ENCODE assay signal across 10 mouse cellular contexts in genomic region chr17:46888511-46889212, GRCm38 (mm10). TPM values are rescaled to one million over a fixed set of nuclear protein-coding genes. Genes with fewer than 3 reads are reported as not detected.
DNase-seq lines count a peak whose midpoint lies in the region; ATAC-seq lines count a peak whose summit lies in the region.
"Had no signal": no experiment of that assay in that cellular context is flagged by ENCODE, and none has a peak within 500 bp of the region (broad histone marks: within the 10 kb centered on the region; RNA-seq: fewer than 3 reads in every experiment).

No protein-coding gene starts in this region.

- H3K27me3 ChIP-seq in embryonic facial prominence, embryonic 11.5 days (ENCODE audit: control insufficient read depth, insufficient read depth, low read length), result no peaks in the 10 kb centered on the region
- no peaks in the 10 kb centered on the region for H3K27me3 ChIP-seq in hindbrain, embryonic 10.5 days (ENCODE audit: insufficient read depth, poor library complexity, severe bottlenecking)
- no peaks in the 10 kb centered on the region for H3K27me3 ChIP-seq in stomach, embryonic 14.5 days (ENCODE audit: control insufficient read depth, insufficient read depth, low read length)
- H3K27me3 ChIP-seq: Patski had no signal

- peak; percentile 79 for DNase-seq in embryo, embryonic 10 days (ENCODE audit: low spot score)
- DNase-seq in embryo, embryonic 9.5 days (ENCODE audit: extremely low spot score), result no peak
- peak; percentile 85 for DNase-seq in ZHBTc4 (ENCODE audit: low read depth, low spot score)
- peak; percentile 69 for DNase-seq in embryonic facial prominence, embryonic 11.5 days (ENCODE audit: low spot score)
- DNase-seq in hindbrain, embryonic 10.5 days (ENCODE audit: low spot score), result peak; percentile 39
- peak; percentile 32 to 71 for DNase-seq in layer of hippocampus, postnatal 14 days (ENCODE audit: low spot score in 2 of 2)
- peak; percentile 72 for DNase-seq in lung, postnatal 25 days (ENCODE audit: low spot score)

- no peak for ATAC-seq in embryonic facial prominence, embryonic 11.5 days (replicated peaks; ENCODE audit: insufficient number of reproducible peaks, low FRiP score, low TSS enrichment, low read depth)
- ATAC-seq in stomach, embryonic 14.5 days (ENCODE audit: insufficient number of reproducible peaks, insufficient read depth, low FRiP score, low read depth), result no peak
- ATAC-seq: Patski had no signal

- peaks cover 4% of the 10 kb centered on the region for H3K4me1 ChIP-seq in embryonic facial prominence, embryonic 11.5 days (ENCODE audit: control insufficient read depth, insufficient read depth, low read length)
- H3K4me1 ChIP-seq in hindbrain, embryonic 10.5 days (replicated peaks), result peaks cover 43% of the 10 kb centered on the region
- peaks cover 21% of the 10 kb centered on the region for H3K4me1 ChIP-seq in stomach, embryonic 14.5 days (ENCODE audit: control insufficient read depth, insufficient read depth, low read length)

- WGBS in embryonic facial prominence, embryonic 11.5 days, result 32% methylated on average over 16 of the region's 16 CpGs
- 36% methylated on average over 16 of the region's 16 CpGs for WGBS in hindbrain, embryonic 10.5 days
- WGBS in stomach, embryonic 14.5 days, result 36% methylated on average over 16 of the region's 16 CpGs

- H3K4me2 ChIP-seq in embryonic facial prominence, embryonic 11.5 days (ENCODE audit: low read depth, low read length), result peak overlapping the region; percentile 88
- H3K4me2 ChIP-seq in stomach, embryonic 14.5 days (replicated peaks; ENCODE audit: low read depth, low read length), result peak overlapping the region; percentile 79

- no peaks in the 10 kb centered on the region for H3K9me3 ChIP-seq in embryonic facial prominence, embryonic 11.5 days (replicated peaks; ENCODE audit: control insufficient read depth, low read length)
- H3K9me3 ChIP-seq in hindbrain, embryonic 10.5 days, result no peaks in the 10 kb centered on the region
- no peaks in the 10 kb centered on the region for H3K9me3 ChIP-seq in stomach, embryonic 14.5 days (ENCODE audit: control insufficient read depth, low read depth, low read length)

- peak overlapping the region; percentile 77; the same call in 1 of the 2 replicates for H3K9ac ChIP-seq in embryonic facial prominence, embryonic 11.5 days (replicated peaks; ENCODE audit: low read length)
- H3K9ac ChIP-seq in stomach, embryonic 14.5 days (replicated peaks; ENCODE audit: low read depth, low read length), result peak overlapping the region; percentile 60; the same call in 1 of the 2 replicates

- no peaks in the 10 kb centered on the region for H3K36me3 ChIP-seq in embryonic facial prominence, embryonic 11.5 days (replicated peaks; ENCODE audit: control insufficient read depth, insufficient read depth, low read depth, low read length)
- peaks cover 17% of the 10 kb centered on the region for H3K36me3 ChIP-seq in hindbrain, embryonic 10.5 days
- H3K36me3 ChIP-seq in stomach, embryonic 14.5 days (ENCODE audit: control insufficient read depth, insufficient read depth, low read length), result no peaks in the 10 kb centered on the region

- no peak overlapping the region for H3K27ac ChIP-seq in embryonic facial prominence, embryonic 11.5 days (replicated peaks; ENCODE audit: low read depth, low read length)
- H3K27ac ChIP-seq in hindbrain, embryonic 10.5 days, result peak overlapping the region; percentile 92
- peak overlapping the region; percentile 99; the same call in 1 of the 2 replicates for H3K27ac ChIP-seq in stomach, embryonic 14.5 days (ENCODE audit: low read length)

- H3K4me3 ChIP-seq in embryonic facial prominence, embryonic 11.5 days (ENCODE audit: low read depth, low read length), result peak overlapping the region; percentile 9; the same call in 1 of the 2 replicates
- peak overlapping the region; percentile 92 for H3K4me3 ChIP-seq in hindbrain, embryonic 10.5 days
- peak overlapping the region; percentile 76 for H3K4me3 ChIP-seq in stomach, embryonic 14.5 days (ENCODE audit: low read depth, low read length)

RNA-seq across cellular contexts. Expression of gene Tbcc, which starts 1.8 kb away (rescaled TPM):
- polyA plus RNA-seq in embryonic facial prominence, embryonic 11.5 days (2014; fragmentation: Nextera tagmentation; extraction: Ambion mirVana), result 73.7 and 78.8 TPM in 2 replicates
- polyA plus RNA-seq in hindbrain, embryonic 10.5 days (2016; fragmentation: Nextera tagmentation; extraction: Ambion mirVana), result 55.1 and 80.2 TPM in 2 replicates
- total RNA-seq in layer of hippocampus, postnatal 14 days (2021), result 10 to 100 TPM; 36.4 to 38.2 TPM
- polyA plus RNA-seq in stomach, embryonic 14.5 days (2014; fragmentation: Nextera tagmentation; extraction: Ambion mirVana), result 52.6 and 54.3 TPM in 2 replicates

RNA-seq across cellular contexts. Expression of gene Prph2, which starts 21.6 kb away (rescaled TPM):
- not detected in 2 replicates for polyA plus RNA-seq in embryonic facial prominence, embryonic 11.5 days (2014; fragmentation: Nextera tagmentation; extraction: Ambion mirVana)
- not detected in 2 replicates for polyA plus RNA-seq in hindbrain, embryonic 10.5 days (2016; fragmentation: Nextera tagmentation; extraction: Ambion mirVana)
- total RNA-seq in layer of hippocampus, postnatal 14 days (2021), result not detected
- not detected in 2 replicates for polyA plus RNA-seq in stomach, embryonic 14.5 days (2014; fragmentation: Nextera tagmentation; extraction: Ambion mirVana)
- total RNA-seq: neutrophil, adult 5-6 weeks had no signal
- polyA plus RNA-seq: Patski had no signal

RNA-seq across cellular contexts. Expression of gene Bicral, which starts 30.4 kb away (rescaled TPM):
- 4.7 TPM in 2 replicates for polyA plus RNA-seq in embryonic facial prominence, embryonic 11.5 days (2014; fragmentation: Nextera tagmentation; extraction: Ambion mirVana)
- polyA plus RNA-seq in hindbrain, embryonic 10.5 days (2016; fragmentation: Nextera tagmentation; extraction: Ambion mirVana), result 3.8 and 4.2 TPM in 2 replicates
- 10 to 100 TPM; 38.6 to 43.7 TPM for total RNA-seq in layer of hippocampus, postnatal 14 days (2021)
- polyA plus RNA-seq in stomach, embryonic 14.5 days (2014; fragmentation: Nextera tagmentation; extraction: Ambion mirVana), result 6.0 and 6.6 TPM in 2 replicates

Comparison
In these comparisons a context has a peak if more than half of its experiments do, and no peak if none do; other contexts are left out.
1. H3K4me3 ChIP-seq: peak in every context shown above with its lines; median percentile 92 in hindbrain, embryonic 10.5 days; 76 in stomach, embryonic 14.5 days; 9 in embryonic facial prominence, embryonic 11.5 days.